Mouse (Mus musculus) forebrain, embryonic 12.5 days (tissue): ENCODE data around the gene Tnc. TPM values are rescaled to one million over a fixed set of nuclear protein-coding genes. Genes with fewer than 3 reads are reported as not detected.

Source experiments
- ATAC-seq: fragments of 200-750 bp; cut with Nextera tagmentation; 2 replicates; pipeline ENCODE4 v1.8.0; 2017; ENCODE audit warnings: moderate TSS enrichment; ENCODE audit not compliant: low FRiP score
- H3K27ac ChIP-seq: fragments of 300-500 bp; sonication (generic); 2 replicates; pipeline ENCODE4 v1.5.1; 2016; ENCODE audit warnings: mild to moderate bottlenecking
- H3K27me3 ChIP-seq: fragments of 300-500 bp; sonication (generic); 2 replicates; pipeline ENCODE4 v1.6.1; 2016; ENCODE audit warnings: mild to moderate bottlenecking
- H3K36me3 ChIP-seq: fragments of 300-500 bp; sonication (generic); replicated peaks from 2 replicates; pipeline ENCODE4 v1.6.1; 2016; ENCODE audit warnings: mild to moderate bottlenecking
- H3K4me1 ChIP-seq: fragments of 300-500 bp; sonication (generic); 2 replicates; pipeline ENCODE4 v1.6.1; 2016
- H3K4me2 ChIP-seq: fragments of 300-500 bp; sonication (generic); 2 replicates; pipeline ENCODE4 v1.6.1; 2016; ENCODE audit warnings: mild to moderate bottlenecking, moderate library complexity
- H3K4me3 ChIP-seq: fragments of 300-500 bp; sonication (generic); replicated peaks from 2 replicates; pipeline ENCODE4 v1.5.1; 2016; ENCODE audit warnings: mild to moderate bottlenecking
- H3K9ac ChIP-seq: fragments of 300-500 bp; sonication (generic); 2 replicates; pipeline ENCODE4 v1.6.1; 2016; ENCODE audit warnings: mild to moderate bottlenecking
- H3K9me3 ChIP-seq: fragments of 300-500 bp; sonication (generic); 2 replicates; pipeline ENCODE4 v1.6.1; 2016
- WGBS: fragments of 180-500 bp; shearing (Covaris S2); methylation state at CpG from one replicate; pipeline ENCODE4 v1.1.7; 2016; 5-methylcytosine and 5-hydroxymethylcytosine counted together
- polyA plus RNA-seq: library from polyadenylated mRNA; unstranded; fragments of >200 nt; fragmentation: Nextera tagmentation; extraction: Ambion mirVana; gene quantifications from 2 replicates; pipeline ENCODE4 v1.2.1, GENCODE M21; 2016

The Tnc gene
- polyA plus RNA-seq = 9.7 and 11.8 TPM in 2 replicates

- Histone ChIP-seq H3K9ac (no peak within 1 kb of the TSS), H3K4me3 (peak within 1 kb of the TSS; percentile 32), H3K4me2 (peak within 1 kb of the TSS; percentile 68), H3K27ac (no peak within 1 kb of the TSS), H3K36me3 (no peaks in the 10 kb centered on the region), H3K27me3 (peaks cover 17% of the 10 kb centered on the region), H3K4me1 (peaks cover 13% of the 10 kb centered on the region; the same call in 1 of the 2 replicates), H3K9me3 (no peaks in the 10 kb centered on the region)
- whole genome bisulfite sequencing = under 1% methylated on average over 26 of the region's 26 CpGs
- peak; percentile 81 for ATAC-seq
Observed at GRCm38 (mm10) chr4:64046831-64047493, at the start of gene Tnc. TSS of gene Tnc (minus strand) at chr4:64047015.

GRCm38 (mm10) chr4:64094221-64094620 lies 47.4 kb upstream of the Tnc start:
- Histone ChIP-seq H3K4me1 (no peaks in the 10 kb centered on the region), H3K27me3 (no peaks in the 10 kb centered on the region), H3K9ac (no peak overlapping the region), H3K4me2 (no peak overlapping the region), H3K27ac (no peak overlapping the region), H3K36me3 (no peaks in the 10 kb centered on the region), H3K4me3 (no peak overlapping the region), H3K9me3 (no peaks in the 10 kb centered on the region)
- 86% methylated on average over 5 of the region's 5 CpGs for WGBS
- ATAC-seq = no peak

- Histone ChIP-seq H3K27ac (no peak overlapping the region), H3K36me3 (no peaks in the 10 kb centered on the region), H3K9me3 (no peaks in the 10 kb centered on the region), H3K4me2 (no peak overlapping the region), H3K27me3 (no peaks in the 10 kb centered on the region), H3K9ac (no peak overlapping the region), H3K4me3 (no peak overlapping the region), H3K4me1 (no peaks in the 10 kb centered on the region)
- no peak for ATAC-seq
- WGBS = 93% methylated on average over 1 of the region's 1 CpGs
Observed at GRCm38 (mm10) chr4:64092857-64093256, 46.0 kb upstream of the Tnc start.

GRCm38 (mm10) chr4:64089378-64089777 lies 42.6 kb upstream of the Tnc start:
- no peak overlapping the region for H3K27ac ChIP-seq
- H3K4me2 ChIP-seq = no peak overlapping the region
- no peaks in the 10 kb centered on the region for H3K4me1 ChIP-seq
- H3K27me3 ChIP-seq = no peaks in the 10 kb centered on the region
- no peak overlapping the region for H3K9ac ChIP-seq
- no peaks in the 10 kb centered on the region for H3K36me3 ChIP-seq
- H3K9me3 ChIP-seq = no peaks in the 10 kb centered on the region
- no peak for ATAC-seq
- no peak overlapping the region for H3K4me3 ChIP-seq
- WGBS = 79% methylated on average over 2 of the region's 2 CpGs

- no peaks in the 10 kb centered on the region for H3K27me3 ChIP-seq
- WGBS = 97% methylated on average over 2 of the region's 2 CpGs
- H3K27ac ChIP-seq = no peak overlapping the region
- no peaks in the 10 kb centered on the region for H3K9me3 ChIP-seq
- H3K4me2 ChIP-seq = no peak overlapping the region
- H3K9ac ChIP-seq = no peak overlapping the region
- no peak overlapping the region for H3K4me3 ChIP-seq
- H3K36me3 ChIP-seq = no peaks in the 10 kb centered on the region
- H3K4me1 ChIP-seq = no peaks in the 10 kb centered on the region
- no peak for ATAC-seq
Observed at GRCm38 (mm10) chr4:64087675-64088074, 40.9 kb upstream of the Tnc start.

GRCm38 (mm10) chr4:64085993-64086567 lies 39.3 kb upstream of the Tnc start:
- no peaks in the 10 kb centered on the region for H3K27me3 ChIP-seq
- H3K4me1 ChIP-seq = no peaks in the 10 kb centered on the region
- 95% methylated on average over 1 of the region's 1 CpGs for WGBS
- H3K36me3 ChIP-seq = no peaks in the 10 kb centered on the region
- H3K4me2 ChIP-seq = no peak overlapping the region
- H3K4me3 ChIP-seq = no peak overlapping the region
- no peak overlapping the region for H3K9ac ChIP-seq
- no peak overlapping the region for H3K27ac ChIP-seq
- no peak for ATAC-seq
- no peaks in the 10 kb centered on the region for H3K9me3 ChIP-seq

GRCm38 (mm10) chr4:64083858-64084257 lies 37.0 kb upstream of the Tnc start:
- no peak overlapping the region for H3K4me3 ChIP-seq
- no peak overlapping the region for H3K4me2 ChIP-seq
- no peaks in the 10 kb centered on the region for H3K4me1 ChIP-seq
- 82% methylated on average over 5 of the region's 5 CpGs for WGBS
- H3K27me3 ChIP-seq = no peaks in the 10 kb centered on the region
- no peak overlapping the region for H3K9ac ChIP-seq
- no peaks in the 10 kb centered on the region for H3K36me3 ChIP-seq
- no peak overlapping the region for H3K27ac ChIP-seq
- ATAC-seq = no peak
- H3K9me3 ChIP-seq = no peaks in the 10 kb centered on the region

- H3K4me3 ChIP-seq = no peak overlapping the region
- H3K36me3 ChIP-seq = no peaks in the 10 kb centered on the region
- no peak for ATAC-seq
- no peak overlapping the region for H3K9ac ChIP-seq
- no peak overlapping the region for H3K4me2 ChIP-seq
- no peaks in the 10 kb centered on the region for H3K27me3 ChIP-seq
- no peaks in the 10 kb centered on the region for H3K9me3 ChIP-seq
- H3K4me1 ChIP-seq = no peaks in the 10 kb centered on the region
- H3K27ac ChIP-seq = no peak overlapping the region
- 90% methylated on average over 2 of the region's 2 CpGs for whole genome bisulfite sequencing
Observed at GRCm38 (mm10) chr4:64078029-64078619, 31.3 kb upstream of the Tnc start.

- WGBS = 81% methylated on average over 6 of the region's 6 CpGs
- no peaks in the 10 kb centered on the region for H3K36me3 ChIP-seq
- H3K9ac ChIP-seq = no peak overlapping the region
- H3K4me3 ChIP-seq = no peak overlapping the region
- no peaks in the 10 kb centered on the region for H3K27me3 ChIP-seq
- no peak overlapping the region for H3K27ac ChIP-seq
- H3K4me2 ChIP-seq = no peak overlapping the region
- no peaks in the 10 kb centered on the region for H3K4me1 ChIP-seq
- ATAC-seq = no peak
- H3K9me3 ChIP-seq = no peaks in the 10 kb centered on the region
Observed at GRCm38 (mm10) chr4:64076349-64077025, 29.7 kb upstream of the Tnc start.

GRCm38 (mm10) chr4:64074725-64075124 lies 27.9 kb upstream of the Tnc start:
- Histone ChIP-seq H3K27ac (no peak overlapping the region), H3K27me3 (no peaks in the 10 kb centered on the region), H3K4me1 (no peaks in the 10 kb centered on the region), H3K9ac (no peak overlapping the region), H3K4me2 (no peak overlapping the region), H3K4me3 (no peak overlapping the region), H3K9me3 (no peaks in the 10 kb centered on the region), H3K36me3 (no peaks in the 10 kb centered on the region)
- no peak for ATAC-seq

- Histone ChIP-seq H3K4me3 (no peak overlapping the region), H3K4me1 (no peaks in the 10 kb centered on the region), H3K4me2 (no peak overlapping the region), H3K9me3 (no peaks in the 10 kb centered on the region), H3K27ac (no peak overlapping the region), H3K36me3 (no peaks in the 10 kb centered on the region), H3K27me3 (no peaks in the 10 kb centered on the region), H3K9ac (no peak overlapping the region)
- 90% methylated on average over 7 of the region's 7 CpGs for WGBS
- ATAC-seq = no peak
Observed at GRCm38 (mm10) chr4:64067394-64067793, 20.6 kb upstream of the Tnc start.

GRCm38 (mm10) chr4:64065266-64065665 lies 18.5 kb upstream of the Tnc start:
- Histone ChIP-seq H3K9me3 (no peaks in the 10 kb centered on the region), H3K27ac (no peak overlapping the region), H3K4me1 (no peaks in the 10 kb centered on the region), H3K9ac (no peak overlapping the region), H3K36me3 (no peaks in the 10 kb centered on the region), H3K4me3 (no peak overlapping the region), H3K27me3 (no peaks in the 10 kb centered on the region), H3K4me2 (no peak overlapping the region)
- no peak for ATAC-seq
- 49% methylated on average over 10 of the region's 10 CpGs for WGBS
